Mouse (Mus musculus) heart, adult 9 months (tissue): ENCODE data around the gene Enoph1.

Experiments used
- DNase-seq, 2 experiments: peaks; one replicate each; pipeline ENCODE4 v3.0.0; 2022; ENCODE audit warnings: low spot score in 2 of 2

The Enoph1 gene

GRCm38 (mm10) chr5:100040281-100040784, 548 bp downstream of the Enoph1 start:
- DNase-seq = no peak

GRCm38 (mm10) chr5:100041272-100041671, 1.5 kb downstream of the Enoph1 start:
- DNase-seq = no peak

GRCm38 (mm10) chr5:100042467-100042866, 2.7 kb downstream of the Enoph1 start:
- DNase-seq = no peak

- DNase-seq = peak in 1 of 2 experiments; percentile 32
Measured at GRCm38 (mm10) chr5:100043361-100043760, 3.6 kb downstream of the Enoph1 start.

GRCm38 (mm10) chr5:100044030-100044429, 4.2 kb downstream of the Enoph1 start:
- DNase-seq = no peak

GRCm38 (mm10) chr5:100044621-100045020, 4.8 kb downstream of the Enoph1 start:
- DNase-seq = no peak

- DNase-seq = no peak
Measured at GRCm38 (mm10) chr5:100046096-100046495, 6.3 kb downstream of the Enoph1 start.

- no peak for DNase-seq
Measured at GRCm38 (mm10) chr5:100047143-100047640, 7.4 kb downstream of the Enoph1 start.

- DNase-seq = no peak
Measured at GRCm38 (mm10) chr5:100047871-100048270, 8.1 kb downstream of the Enoph1 start.

GRCm38 (mm10) chr5:100049904-100050303, 10.1 kb downstream of the Enoph1 start:
- DNase-seq = no peak

- no peak for DNase-seq
Measured at GRCm38 (mm10) chr5:100052728-100053127, 12.9 kb downstream of the Enoph1 start.

- no peak for DNase-seq
Measured at GRCm38 (mm10) chr5:100054807-100055547, 15.2 kb downstream of the Enoph1 start.

- no peak for DNase-seq
Measured at GRCm38 (mm10) chr5:100055866-100056369, 16.1 kb downstream of the Enoph1 start.

- no peak for DNase-seq
Measured at GRCm38 (mm10) chr5:100057461-100058209, 17.9 kb downstream of the Enoph1 start.

GRCm38 (mm10) chr5:100058729-100059128, 18.9 kb downstream of the Enoph1 start:
- DNase-seq = no peak

GRCm38 (mm10) chr5:100059326-100059725, 19.5 kb downstream of the Enoph1 start:
- no peak for DNase-seq

GRCm38 (mm10) chr5:100060876-100061275, 21.1 kb downstream of the Enoph1 start:
- DNase-seq = no peak

- DNase-seq = no peak
Measured at GRCm38 (mm10) chr5:100067579-100067978, 27.8 kb downstream of the Enoph1 start.

GRCm38 (mm10) chr5:100069526-100069925, 29.7 kb downstream of the Enoph1 start:
- DNase-seq = no peak

- DNase-seq = peak; percentile 65 to 70
Measured at GRCm38 (mm10) chr5:100070255-100070654, 30.5 kb downstream of the Enoph1 start.

GRCm38 (mm10) chr5:100071541-100071940, 31.8 kb downstream of the Enoph1 start:
- no peak for DNase-seq

GRCm38 (mm10) chr5:100072557-100072956, 32.8 kb downstream of the Enoph1 start:
- no peak for DNase-seq
